Mouse (Mus musculus): ENCODE measurements at regions not wholly inside any gene's neighbourhood (a gene's known extent, or its start where the extent isn't known, plus 50 kb on each side); places are given as distances from the start of the nearest gene placed in this dataset.

DNA sequence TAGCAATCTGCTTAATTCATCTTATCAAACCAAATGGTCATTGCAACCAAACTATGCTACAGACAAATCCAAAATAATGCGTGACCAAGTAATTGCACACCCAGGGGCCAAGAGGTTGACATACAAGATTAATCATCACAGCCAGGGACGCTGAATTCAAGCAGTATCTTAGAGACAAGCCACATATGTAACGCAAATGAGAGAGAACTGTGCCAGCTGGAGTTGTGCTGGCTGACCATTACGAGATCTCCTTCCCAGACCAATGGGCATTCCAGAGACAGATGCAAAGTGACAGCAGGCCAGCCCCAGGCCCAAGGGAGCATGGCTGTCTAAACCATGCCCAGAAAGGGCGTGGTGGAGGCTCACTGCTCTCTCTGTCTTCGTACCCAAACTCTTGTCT is 155.1 kb downstream of the Usp46 start:
- in situ Hi-C loops (cut with MboI; ENCODE audit: unreplicated experiment in 2 of 2) = no loop called here

DNA sequence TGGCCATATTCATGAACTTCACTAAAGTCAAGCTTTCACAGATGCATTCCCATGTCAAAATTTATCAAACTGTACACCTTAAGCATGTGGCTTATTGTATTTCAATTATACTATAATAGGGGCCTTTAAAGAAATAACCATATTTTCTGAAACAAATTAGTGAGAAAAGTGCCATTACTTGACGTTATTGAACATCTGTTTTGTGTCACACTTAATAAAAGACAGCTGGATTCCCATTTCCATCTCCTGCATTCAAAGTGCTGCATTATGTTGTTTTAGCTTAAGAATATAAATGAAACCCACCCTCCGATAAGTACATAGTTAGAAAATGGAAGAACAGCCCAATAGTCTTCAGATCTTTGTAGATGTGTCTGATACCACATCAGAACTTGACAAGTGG is 150.2 kb downstream of the Usp46 start:
- in situ Hi-C loops (cut with MboI; ENCODE audit: unreplicated experiment in 2 of 2) = no loop called here

DNA sequence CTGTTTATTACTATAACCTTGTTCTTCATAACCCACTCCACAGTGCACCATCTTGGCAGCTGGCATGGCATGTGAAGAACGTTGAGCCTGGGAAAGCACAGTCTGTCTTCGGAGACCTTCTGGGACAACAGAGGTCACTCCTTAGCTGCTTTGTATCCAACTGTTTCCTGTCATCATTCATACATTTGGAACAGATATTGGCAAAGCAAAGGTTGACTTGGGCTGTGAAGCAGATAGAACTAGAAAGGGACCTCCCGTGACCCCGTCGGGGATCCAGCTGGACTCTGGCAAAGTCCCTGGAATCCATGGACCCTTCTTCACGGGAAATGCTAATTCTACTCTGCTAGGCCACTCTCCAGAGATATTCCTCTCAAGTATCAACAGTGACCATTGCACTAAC is 148.3 kb downstream of the Usp46 start:
- in situ Hi-C loops (cut with MboI; ENCODE audit: unreplicated experiment in 2 of 2) = no loop called here

GRCm38 (mm10) chr5:73927534-73927933 is 140.7 kb downstream of the Usp46 start:
- in situ Hi-C loops (cut with MboI; ENCODE audit: unreplicated experiment in 2 of 2) = loop anchor here (25.0 kb wide), 2 partner anchors 490 to 1235 kb away; partner anchors contain the start of gene Pdgfra (in 1 of the 2)

GRCm38 (mm10) chr5:73928691-73929090 is 139.5 kb downstream of the Usp46 start:
- in situ Hi-C loops (cut with MboI; ENCODE audit: unreplicated experiment in 2 of 2) = loop anchor here (25.0 kb wide), 2 partner anchors 491 to 1234 kb away; partner anchors contain the start of gene Pdgfra (in 1 of the 2)

DNA sequence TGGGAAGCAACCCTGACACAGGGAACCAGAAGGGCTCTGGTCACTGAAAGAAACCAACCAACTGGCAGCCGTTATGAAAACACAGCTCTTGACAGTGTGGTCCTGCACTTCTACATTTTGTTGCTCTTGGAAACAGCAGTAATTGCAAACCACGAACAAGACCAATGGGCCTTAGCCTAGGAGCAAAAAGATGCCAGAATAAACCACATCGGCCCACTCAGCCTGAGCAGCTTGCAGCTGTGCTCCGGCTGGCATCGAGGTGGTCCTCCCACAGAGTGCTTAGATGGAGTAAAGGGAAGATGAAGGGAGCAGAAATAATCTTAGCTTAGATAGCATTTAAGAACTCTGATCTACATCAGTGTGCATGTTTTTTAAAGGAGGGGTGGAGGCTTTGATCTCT is 138.0 kb downstream of the Usp46 start:
- in situ Hi-C loops (cut with MboI; ENCODE audit: unreplicated experiment in 2 of 2) = loop anchor here (10.0 to 25.0 kb wide), 3 partner anchors 335 to 1232 kb away; partner anchors contain the start of gene Pdgfra (in 1 of the 2)

DNA sequence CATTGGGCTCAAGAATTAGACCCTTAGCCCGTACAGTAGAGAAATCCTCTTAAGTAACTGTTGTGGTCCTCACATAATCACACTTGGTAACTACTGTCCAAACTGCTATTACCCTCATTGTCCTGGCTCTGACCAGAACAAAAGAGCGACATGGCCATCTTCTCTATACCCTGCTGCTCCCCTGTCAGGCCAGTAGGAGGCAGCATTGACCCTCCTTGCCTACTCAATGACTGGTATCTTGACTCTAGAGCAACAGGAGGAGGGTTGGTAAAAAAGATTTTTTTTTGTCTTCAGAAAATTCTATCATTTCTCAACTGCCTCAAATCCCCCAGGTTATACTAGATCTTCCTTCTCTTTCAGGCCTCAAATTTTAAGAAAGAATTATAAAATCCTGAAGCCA is 130.4 kb downstream of the Usp46 start:
- in situ Hi-C loops (cut with MboI; ENCODE audit: unreplicated experiment in 2 of 2) = loop anchor here (5.0 to 25.0 kb wide), 5 partner anchors 327 to 1225 kb away; partner anchors contain the start of gene Pdgfra (in 1 of the 2)

DNA sequence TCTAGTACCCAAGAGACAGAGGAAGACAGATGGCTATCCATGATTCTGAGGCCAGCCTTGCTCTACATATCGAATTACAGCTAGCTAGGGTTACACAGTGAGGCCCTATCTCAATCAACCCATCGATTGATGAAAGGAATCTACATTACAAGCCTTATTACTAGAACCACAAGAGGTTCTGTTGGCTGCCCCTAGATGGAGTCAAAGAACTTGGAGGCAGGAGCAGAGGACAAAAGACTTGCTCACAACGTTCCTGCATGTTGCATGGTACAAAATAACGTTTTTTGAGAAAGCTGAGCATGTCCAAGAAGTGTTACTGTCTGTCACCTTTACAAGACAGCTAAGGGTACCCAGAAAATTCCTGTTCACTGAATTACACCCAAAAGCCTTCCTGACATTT is 129.8 kb downstream of the Usp46 start:
- in situ Hi-C loops (cut with MboI; ENCODE audit: unreplicated experiment in 2 of 2) = loop anchor here (5.0 to 25.0 kb wide), 5 partner anchors 326 to 1224 kb away; partner anchors contain the start of gene Pdgfra (in 1 of the 2)

DNA sequence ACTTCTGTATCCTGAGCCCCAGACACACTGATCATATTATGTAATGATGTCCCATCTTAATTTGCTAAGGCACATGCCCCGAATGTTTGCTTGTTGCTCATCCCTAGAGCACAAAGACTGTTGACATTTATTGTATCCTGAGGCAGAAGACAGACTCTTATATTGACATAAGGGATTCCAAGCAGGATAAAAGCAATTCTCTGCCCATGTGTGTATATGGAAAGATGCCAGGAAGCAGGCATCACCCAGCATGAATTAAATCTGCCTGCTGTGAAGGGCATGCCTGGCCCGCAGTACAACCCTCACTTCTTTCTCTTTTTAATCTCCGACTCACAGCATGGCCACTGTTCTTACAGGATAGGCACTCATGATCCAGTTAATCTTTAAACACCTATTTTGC is 125.3 kb downstream of the Usp46 start:
- in situ Hi-C loops (cut with MboI; ENCODE audit: unreplicated experiment in 2 of 2) = loop anchor here (25.0 kb wide), 2 partner anchors 506 to 1219 kb away; partner anchors contain the start of gene Pdgfra (in 1 of the 2)

DNA sequence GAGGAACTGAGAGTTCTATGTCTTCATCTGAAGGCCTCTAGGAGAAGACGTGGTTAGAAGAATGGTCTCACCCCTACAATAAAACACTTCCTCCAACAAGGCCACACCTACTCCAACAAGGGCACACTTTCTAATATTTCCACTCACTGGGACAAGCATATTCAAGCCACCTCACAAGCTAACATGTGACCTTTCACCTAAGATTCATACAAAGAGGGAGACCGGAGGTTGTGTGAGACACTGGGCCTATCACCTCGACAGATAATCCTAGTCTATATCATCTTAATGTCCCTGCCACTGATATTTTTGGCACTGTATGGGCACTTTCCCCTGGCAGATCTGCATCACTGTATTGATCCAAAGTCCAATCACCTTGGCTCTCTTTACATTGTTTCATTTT is 122.6 kb downstream of the Usp46 start:
- in situ Hi-C loops (cut with MboI; ENCODE audit: unreplicated experiment in 2 of 2) = loop anchor here (25.0 kb wide), 2 partner anchors 508 to 1217 kb away; partner anchors contain the start of gene Pdgfra (in 1 of the 2)

DNA sequence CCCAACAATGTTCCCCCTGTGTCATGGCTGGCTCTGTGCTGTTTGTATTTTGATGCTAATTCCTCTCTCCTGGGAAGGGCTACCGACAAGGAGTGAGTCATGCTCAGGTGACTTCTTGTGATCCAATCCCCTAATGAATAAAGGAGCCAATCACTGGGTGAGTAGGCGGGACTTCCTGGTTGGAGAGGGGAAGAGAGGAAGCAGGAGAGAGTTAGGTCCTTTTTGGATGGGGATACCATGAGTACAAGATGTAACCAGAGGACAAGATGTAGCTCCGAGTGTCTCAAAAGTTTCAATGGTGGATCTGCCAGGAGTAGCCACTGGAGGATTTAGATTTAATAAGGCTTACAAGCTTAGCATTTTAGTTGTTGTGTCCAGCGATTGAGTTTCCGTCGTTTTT is 122.1 kb downstream of the Usp46 start:
- in situ Hi-C loops (cut with MboI; ENCODE audit: unreplicated experiment in 2 of 2) = loop anchor here (25.0 kb wide), 2 partner anchors 509 to 1216 kb away; partner anchors contain the start of gene Pdgfra (in 1 of the 2)

- in situ Hi-C loops (cut with MboI; ENCODE audit: unreplicated experiment in 2 of 2) = loop anchor here (25.0 kb wide), 2 partner anchors 511 to 1214 kb away; partner anchors contain the start of gene Pdgfra (in 1 of the 2)
Observed at GRCm38 (mm10) chr5:73948031-73948899, 120.0 kb downstream of the Usp46 start.

All from v-Abl transformed pro-B cells (cell line).